Mouse (Mus musculus) CH12.LX (cell line): ENCODE data around the gene Taf1c. TPM values are rescaled to one million over a fixed set of nuclear protein-coding genes. Genes with fewer than 3 reads are reported as not detected.

ENCODE experiments used
- DNase-seq: peaks from one replicate; pipeline ENCODE4 v3.0.0-alpha.2; 2013; ENCODE audit errors: extremely low read depth
- H3K27ac ChIP-seq: 2 replicates; pipeline ENCODE4 v1.5.1; 2012; ENCODE audit warnings: low read depth, mild to moderate bottlenecking, control low read depth, moderate library complexity; ENCODE audit not compliant: insufficient read depth
- H3K27me3 ChIP-seq: replicated peaks from 2 replicates; pipeline ENCODE3; 2012; ENCODE audit warnings: inconsistent platforms
- H3K36me3 ChIP-seq, 2 experiments: replicated peaks in 1 of 2; 2 replicates each; pipeline versions ENCODE3 to v1.6.1; 2012; ENCODE audit warnings: inconsistent platforms in 1 of 2, low read length in 1 of 2, mild to moderate bottlenecking in 1 of 2, mixed read lengths in 1 of 2, moderate library complexity in 1 of 2; ENCODE audit not compliant: control insufficient read depth in 1 of 2, insufficient read depth in 1 of 2
- H3K4me1 ChIP-seq, 2 experiments: 2 replicates each; pipeline ENCODE4 v1.6.1; 2012; ENCODE audit warnings: inconsistent platforms in 1 of 2, moderate library complexity in 1 of 2; ENCODE audit not compliant: insufficient read depth in 2 of 2, control insufficient read depth in 1 of 2
- H3K4me2 ChIP-seq: 2 replicates; pipeline ENCODE4 v1.6.1; 2012; ENCODE audit warnings: low read depth, mild to moderate bottlenecking, control low read depth; ENCODE audit not compliant: poor library complexity, insufficient read depth, severe bottlenecking
- H3K4me3 ChIP-seq, 3 experiments: fragments of 150-350 bp in 1 of 3; sonication (generic) in 1 of 3; replicated peaks in 1 of 3; 2 replicates each; pipeline versions ENCODE3 to v1.5.1; 2011 to 2012; ENCODE audit warnings: low read depth in 2 of 3, low read length in 2 of 3, mild to moderate bottlenecking in 2 of 3, moderate library complexity in 2 of 3, control low read depth in 1 of 3, improper control_type of control experiment in 1 of 3, inconsistent platforms in 1 of 3, mixed read lengths in 1 of 3; ENCODE audit not compliant: poor library complexity in 1 of 3
- H3K79me2 ChIP-seq: replicated peaks from 2 replicates; pipeline ENCODE4 v1.6.1; 2012; ENCODE audit warnings: mild to moderate bottlenecking, moderate library complexity; ENCODE audit not compliant: control insufficient read depth, poor library complexity, insufficient read depth, severe bottlenecking; ENCODE audit errors: extremely low read depth
- H3K9ac ChIP-seq: 2 replicates; pipeline ENCODE4 v1.6.1; 2012; ENCODE audit warnings: low read depth, mild to moderate bottlenecking, control low read depth, moderate library complexity; ENCODE audit not compliant: insufficient read depth
- H3K9me3 ChIP-seq: replicated peaks from 2 replicates; pipeline ENCODE3; 2012; ENCODE audit warnings: low read length, inconsistent platforms, mixed read lengths
- CHD1 ChIP-seq: IDR thresholded peaks from 2 replicates; pipeline ENCODE4 v1.6.1; 2012; ENCODE audit warnings: low read depth, low read length, improper control_type of control experiment, inconsistent platforms
- CTCF ChIP-seq, 2 experiments: IDR thresholded peaks in 1 of 2; conservative IDR thresholded peaks in 1 of 2; 2 replicates each; pipeline ENCODE4 v1.5.1; 2011 to 2012; ENCODE audit warnings: low read depth in 2 of 2, low read length in 2 of 2, improper control_type of control experiment in 1 of 2, inconsistent platforms in 1 of 2, mild to moderate bottlenecking in 1 of 2, moderate library complexity in 1 of 2
- ELF1 ChIP-seq: IDR thresholded peaks from 2 replicates; pipeline ENCODE4 v1.6.1; 2014; ENCODE audit warnings: low read depth, mild to moderate bottlenecking, inconsistent platforms, low read length, improper control_type of control experiment
- ETS1 ChIP-seq: conservative IDR thresholded peaks from 2 replicates; pipeline ENCODE4 v1.6.1; 2012; ENCODE audit warnings: low read depth, mild to moderate bottlenecking, inconsistent platforms, low read length, improper control_type of control experiment, moderate library complexity
- IRF4 ChIP-seq: IDR thresholded peaks from 2 replicates; pipeline ENCODE4 v1.6.1; 2014; ENCODE audit warnings: low read depth, mild to moderate bottlenecking, inconsistent platforms, low read length, improper control_type of control experiment
- JUND ChIP-seq: conservative IDR thresholded peaks from 2 replicates; pipeline ENCODE4 v1.6.1; 2011; ENCODE audit warnings: low read depth, low read length, improper control_type of control experiment
- MAFK ChIP-seq: IDR thresholded peaks from 2 replicates; pipeline ENCODE4 v1.6.1; 2011; ENCODE audit warnings: low read length, improper control_type of control experiment; ENCODE audit not compliant: insufficient replicate concordance
- MAX ChIP-seq: IDR thresholded peaks from 2 replicates; pipeline ENCODE4 v1.6.1; 2011; ENCODE audit warnings: low read length, improper control_type of control experiment
- MAZ ChIP-seq: IDR thresholded peaks from 2 replicates; pipeline ENCODE4 v1.6.1; 2012; ENCODE audit warnings: low read depth, mild to moderate bottlenecking, inconsistent platforms, low read length, improper control_type of control experiment, moderate library complexity
- MEF2A ChIP-seq: IDR thresholded peaks from 2 replicates; pipeline ENCODE4 v1.6.1; 2014; ENCODE audit warnings: low read depth, mild to moderate bottlenecking, inconsistent platforms, low read length, improper control_type of control experiment, borderline replicate concordance
- NRF1 ChIP-seq: IDR thresholded peaks from 2 replicates; pipeline ENCODE4 v1.6.1; 2014; ENCODE audit warnings: low read depth, mild to moderate bottlenecking, inconsistent platforms, low read length, improper control_type of control experiment, moderate library complexity
- PAX5 ChIP-seq: IDR thresholded peaks from 2 replicates; pipeline ENCODE4 v1.6.1; 2012; ENCODE audit warnings: low read length, inconsistent platforms, mixed read lengths
- SMC3 ChIP-seq: IDR thresholded peaks from 2 replicates; pipeline ENCODE4 v1.6.1; 2011; ENCODE audit warnings: low read depth, low read length, improper control_type of control experiment
- TBP ChIP-seq: conservative IDR thresholded peaks from 2 replicates; pipeline ENCODE4 v1.6.1; 2011; ENCODE audit warnings: low read depth, low read length, improper control_type of control experiment
- ZKSCAN1 ChIP-seq: IDR thresholded peaks from 2 replicates; pipeline ENCODE4 v1.6.1; 2012; ENCODE audit warnings: low read depth, inconsistent platforms, low read length, improper control_type of control experiment, borderline replicate concordance
- ZNF384 ChIP-seq: IDR thresholded peaks from 2 replicates; pipeline ENCODE4 v1.6.1; 2012; ENCODE audit warnings: low read depth, low read length, improper control_type of control experiment, inconsistent platforms
- dilution Hi-C: fragments of 300-500 bp; cut with MboI; formaldehyde crosslinking; loops from 2 replicates; pipeline ENCODE4 v1.14.3; 2020; ENCODE audit warnings: low sequenced_read_pairs; ENCODE audit not compliant: extremely low pct_unique_long_range_greater_than_20kb, extremely low pct_ligation_motif_present
- in situ Hi-C: fragments of 300-500 bp; cut with MboI; formaldehyde crosslinking; loops from 3 replicates; pipeline ENCODE4 v1.14.3; 2019; ENCODE audit warnings: low sequenced_read_pairs, low pct_ligation_motif_present, low pct_unique_long_range_greater_than_20kb, mixed read lengths
- polyA plus RNA-seq: library from polyadenylated mRNA; unstranded; fragments of >175 nt; gene quantifications from 2 replicates; pipeline ENCODE4 v1.2.1, GENCODE M21; 2012; ENCODE audit warnings: low read depth; ENCODE audit not compliant: insufficient read length
- total RNA-seq, 2 experiments: library from RNA; depleted of rRNA; stranded (reverse); fragments of 300-350 nt in 1 of 2; fragments of >200 nt in 1 of 2; gene quantifications; 2 replicates each; pipeline ENCODE4 v1.2.3; 2012 to 2014

Gene Taf1c
- total and polyA plus RNA-seq, 3 experiments, result 11.0 to 14.9 (median 12.1) TPM

GRCm38 (mm10) chr8:119623744-119624143 is 18.7 kb upstream of the Taf1c start (continued):
- no peak for TF ChIP-seq MAFK
- TF ChIP-seq, all 38 proteins: peak for 0

DNA sequence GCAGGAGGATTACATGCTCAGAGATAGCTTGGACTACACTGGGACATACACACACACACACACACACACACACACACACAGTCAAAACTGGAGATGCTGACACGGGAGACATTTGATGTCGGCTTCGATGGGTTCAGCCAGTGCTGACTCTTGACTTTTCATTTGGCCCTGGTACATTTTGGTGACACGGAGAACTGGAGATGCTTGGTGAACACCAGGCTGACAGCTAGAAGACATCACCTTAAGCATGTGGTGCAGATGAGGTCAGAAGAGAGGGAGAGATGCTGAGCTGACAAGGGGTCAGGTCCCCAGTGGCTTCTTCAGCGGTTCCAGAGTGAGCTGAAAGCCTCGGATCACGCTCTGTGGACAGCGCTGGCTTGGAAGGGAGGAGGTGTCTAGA is 18.0 kb upstream of the Taf1c start:
- no peak for DNase-seq
- H3K27ac ChIP-seq, result no peak overlapping the region
- H3K36me3 ChIP-seq, result no peaks in the 10 kb centered on the region
- peaks cover 2 to 9% of the 10 kb centered on the region in 2 experiments; a peak in 3 of 4 replicates for H3K4me1 ChIP-seq
- dilution Hi-C loops (no loop called here), in situ Hi-C loops (no loop called here)
- no peak overlapping the region for H3K4me3 ChIP-seq
- H3K4me2 ChIP-seq, result no peak overlapping the region
- TF ChIP-seq MAX (no peak), CHD1 (no peak), ELF1 (no peak), JUND (no peak), MAZ (no peak), ETS1 (no peak), SMC3 (no peak), NRF1 (no peak), ZNF384 (no peak), IRF4 (no peak), ZKSCAN1 (no peak), MEF2A (no peak), CTCF (conservative IDR thresholded peaks at IDR 0.05 in 1 of 2, IDR thresholded peaks at IDR 0.05 in 1 of 2; ENCODE audit: low read depth in 2 of 2, low read length in 2 of 2) (no peak), PAX5 (no peak)
- H3K79me2 ChIP-seq, result no peaks in the 10 kb centered on the region
- peaks cover 78% of the 10 kb centered on the region for H3K27me3 ChIP-seq
- no peaks in the 10 kb centered on the region for H3K9me3 ChIP-seq
- H3K9ac ChIP-seq, result no peak overlapping the region

DNA sequence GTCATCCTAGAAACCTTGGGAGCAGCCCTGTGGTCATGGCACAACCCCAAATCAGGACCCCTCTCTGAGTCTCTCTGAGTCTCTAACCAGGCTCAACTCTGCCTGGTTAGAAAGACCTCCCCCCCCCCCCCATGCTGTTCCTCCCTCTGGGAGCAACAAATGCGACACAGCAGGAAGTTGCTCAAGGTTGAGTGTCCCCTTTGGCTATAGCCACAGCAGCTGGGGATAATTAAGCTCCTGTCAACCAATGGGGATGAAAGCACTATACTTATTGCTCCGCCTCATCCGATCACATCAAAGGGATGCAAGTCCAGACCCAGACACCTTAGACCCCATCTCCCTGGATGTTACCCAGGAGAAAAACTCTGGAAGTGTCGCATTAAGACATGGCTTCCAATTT is 17.5 kb upstream of the Taf1c start:
- Histone ChIP-seq H3K9me3 (no peaks in the 10 kb centered on the region), H3K9ac (no peak overlapping the region), H3K4me1 (peaks cover 2 to 9% of the 10 kb centered on the region in 2 experiments; a peak in 3 of 4 replicates), H3K4me3 (no peak overlapping the region), H3K36me3 (no peaks in the 10 kb centered on the region), H3K27ac (no peak overlapping the region), H3K27me3 (peaks cover 79% of the 10 kb centered on the region), H3K79me2 (no peaks in the 10 kb centered on the region), H3K4me2 (no peak overlapping the region)
- in situ Hi-C loops (no loop called here), dilution Hi-C loops (no loop called here)
- no peak for DNase-seq
- no peak for TF ChIP-seq TBP
